Mouse (Mus musculus): ENCODE measurements around the gene Lce1a2.
"Not testable (repeated sequence)": the region's sequence is repeated elsewhere in the genome, so short reads cannot be mapped to it uniquely, and the experiment has no call there.

The Lce1a2 gene

DNA sequence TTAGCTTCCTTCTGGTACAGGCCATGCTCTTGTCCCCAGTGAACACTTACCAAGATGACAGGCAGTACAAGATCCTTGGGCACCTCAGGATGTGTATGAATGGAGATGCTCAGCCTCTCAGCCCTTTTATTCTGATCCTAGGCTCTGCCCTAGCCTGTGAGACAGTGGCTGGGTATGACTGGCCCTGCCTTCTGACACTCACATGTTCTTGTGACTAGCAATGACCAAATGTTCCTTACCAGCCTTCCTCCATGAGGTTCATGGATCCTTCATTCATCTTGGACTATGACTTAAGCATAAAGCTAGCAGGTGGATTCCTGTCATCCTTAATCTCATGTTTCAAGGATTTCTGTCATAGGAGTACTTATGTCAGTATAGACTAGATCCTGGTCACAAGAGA lies at the start of gene Lce1a2:
Gene Lce1a2, minus strand, starts transcription at position 101 of the 400 bp plus-strand sequence.
- DNase-seq (ENCODE audit: extremely low spot score, low read depth, low spot score), result no peak

GRCm38 (mm10) chr3:92715122-92715521 lies 45.0 kb upstream of the Lce1a2 start:
- no peak for DNase-seq (ENCODE audit: extremely low spot score, low read depth, low spot score)

DNA sequence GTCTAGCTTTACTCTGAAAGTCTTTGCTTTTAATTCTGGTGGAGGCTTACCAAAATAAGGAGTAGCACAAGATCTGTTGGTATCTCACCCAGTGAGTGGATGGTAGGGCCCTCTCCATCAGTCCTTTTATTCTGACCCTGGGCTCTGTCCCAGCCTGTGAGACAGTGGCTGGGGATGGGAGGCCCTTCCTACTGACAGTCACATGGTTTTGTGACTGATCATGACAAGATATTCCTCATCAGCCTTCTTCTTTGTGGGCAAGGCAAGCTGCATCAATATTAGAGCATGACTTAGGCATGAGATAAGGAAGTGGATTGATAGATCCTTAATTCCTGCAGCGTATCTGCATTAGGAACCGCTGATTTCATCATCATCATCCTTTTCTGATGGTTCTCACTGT lies 38.9 kb upstream of the Lce1a2 start, which contains the start of gene Lce1e:
Gene Lce1e, minus strand, starts transcription at position 101 of the 400 bp plus-strand sequence.
- DNase-seq (ENCODE audit: extremely low spot score, low read depth, low spot score), result no peak

DNA sequence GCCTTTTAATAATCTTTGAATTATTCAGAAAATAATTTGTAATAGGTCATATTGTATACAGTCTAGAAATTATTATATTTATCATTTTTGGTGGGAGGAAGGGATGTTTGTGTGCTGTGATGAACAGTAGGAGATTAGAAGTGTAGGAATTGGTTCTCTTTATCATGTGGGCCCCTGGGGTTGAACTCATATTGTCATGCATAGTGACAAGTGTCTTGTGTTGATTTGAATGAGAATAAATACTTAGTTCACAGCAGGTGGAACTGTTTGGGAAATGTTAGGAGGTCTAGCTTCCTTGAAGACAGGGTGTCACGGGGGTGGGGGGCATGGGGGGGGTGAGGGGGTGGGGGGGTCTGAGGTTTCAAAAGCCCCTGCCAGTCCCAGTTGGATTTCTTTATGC lies 24.5 kb upstream of the Lce1a2 start:
- no peak for DNase-seq (ENCODE audit: extremely low spot score, low read depth, low spot score)

- no peak for DNase-seq (ENCODE audit: extremely low spot score, low read depth, low spot score)
Measured at GRCm38 (mm10) chr3:92691688-92692087, 21.6 kb upstream of the Lce1a2 start.

DNA sequence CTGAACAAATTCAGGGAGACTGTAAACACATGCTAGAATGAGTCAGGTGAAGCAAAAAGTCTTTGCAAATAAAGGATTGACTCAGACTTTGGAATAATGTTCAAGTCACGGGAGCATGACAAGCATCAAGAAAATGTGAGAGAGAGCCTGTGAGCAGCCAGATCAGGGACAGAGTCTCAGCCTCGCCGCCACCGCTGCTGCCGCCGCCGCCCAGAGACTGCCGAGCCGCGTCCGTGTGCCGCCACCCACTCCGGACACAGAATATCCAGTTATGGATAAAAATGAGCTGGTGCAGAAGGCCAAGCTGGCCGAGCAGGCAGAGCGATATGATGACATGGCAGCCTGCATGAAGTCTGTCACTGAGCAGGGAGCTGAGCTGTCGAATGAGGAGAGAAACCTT lies 19.0 kb upstream of the Lce1a2 start:
- not testable (repeated sequence) for DNase-seq (ENCODE audit: extremely low spot score, low read depth, low spot score)

DNA sequence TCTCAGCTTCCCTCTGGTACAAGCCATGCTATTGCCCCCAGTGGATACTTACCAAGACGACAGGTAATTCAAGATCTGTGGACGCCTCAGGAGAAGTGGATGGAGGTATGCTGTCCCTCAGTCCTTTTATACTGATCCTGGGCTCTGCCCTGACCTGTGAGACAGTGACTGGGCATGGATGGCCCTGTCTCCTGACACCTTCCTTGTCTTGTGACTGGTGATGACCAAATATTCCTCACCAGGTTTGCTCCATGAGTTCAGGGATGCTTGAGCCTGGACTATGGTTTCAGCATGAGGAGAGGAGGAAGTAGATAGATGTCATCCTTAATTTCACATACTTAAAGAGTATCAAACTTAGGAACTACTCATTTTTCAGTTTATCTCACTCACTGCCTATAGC lies 17.0 kb upstream of the Lce1a2 start, which contains the start of gene Lce1d:
Gene Lce1d, minus strand, starts transcription at position 101 of the 400 bp plus-strand sequence.
- DNase-seq (ENCODE audit: extremely low spot score, low read depth, low spot score), result no peak

GRCm38 (mm10) chr3:92678947-92679346 lies 8.8 kb upstream of the Lce1a2 start, which contains the start of gene Lce1c:
Gene Lce1c, plus strand, starts transcription at chr3:92679247.
- DNase-seq (ENCODE audit: extremely low spot score, low read depth, low spot score), result no peak

DNA sequence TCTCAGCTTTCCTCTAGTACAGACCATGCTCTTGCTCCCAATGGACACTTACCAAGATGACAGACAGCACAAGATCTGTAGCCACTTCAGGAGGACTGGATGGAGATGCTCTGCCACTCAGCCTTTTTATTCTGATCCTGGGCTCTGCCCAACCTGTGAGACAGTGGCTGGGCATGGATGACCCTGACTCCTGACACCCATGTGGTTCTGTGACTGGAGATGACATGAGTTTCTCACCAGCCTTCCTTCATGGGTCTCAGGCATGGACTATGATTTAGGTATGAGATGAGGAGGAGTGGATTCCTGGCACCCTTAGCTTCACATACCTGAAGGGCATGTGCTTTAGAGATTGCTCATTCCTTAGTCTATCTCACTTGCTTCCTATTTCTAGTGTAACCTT lies 13.3 kb downstream of the Lce1a2 start, which contains the start of gene Lce1b:
Gene Lce1b, minus strand, starts transcription at position 101 of the 400 bp plus-strand sequence.
- DNase-seq (ENCODE audit: extremely low spot score, low read depth, low spot score), result no peak

GRCm38 (mm10) chr3:92648207-92648606 lies 21.9 kb downstream of the Lce1a2 start, which contains the start of gene Lce1a1:
Gene Lce1a1, minus strand, starts transcription at chr3:92648307.
- no peak for DNase-seq (ENCODE audit: extremely low spot score, low read depth, low spot score)

DNA sequence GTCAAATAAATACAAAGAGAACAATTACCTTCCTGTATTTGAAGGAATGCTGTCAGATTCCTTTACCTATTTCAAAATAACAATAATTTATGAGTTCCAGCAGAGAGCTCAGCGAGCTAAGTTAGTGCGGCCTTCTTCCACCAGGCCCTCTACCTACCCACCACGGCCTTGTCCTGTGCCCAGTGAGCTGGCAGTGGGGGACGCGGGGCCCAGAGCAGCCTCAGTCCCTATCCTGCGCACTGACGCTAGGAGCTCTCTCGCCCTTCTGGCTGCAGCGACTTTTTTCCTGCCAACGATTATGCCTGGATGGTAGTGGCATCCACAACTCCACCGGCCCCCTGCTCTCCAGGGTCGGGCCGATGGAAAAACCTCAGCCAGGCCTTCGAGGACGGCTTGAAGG lies 30.3 kb downstream of the Lce1a2 start:
- DNase-seq (ENCODE audit: extremely low spot score, low read depth, low spot score), result no peak

GRCm38 (mm10) chr3:92638653-92638991 lies 31.5 kb downstream of the Lce1a2 start:
- no peak for DNase-seq (ENCODE audit: extremely low spot score, low read depth, low spot score)

GRCm38 (mm10) chr3:92637745-92638652 lies 32.1 kb downstream of the Lce1a2 start:
- DNase-seq (ENCODE audit: extremely low spot score, low read depth, low spot score), result no peak

GRCm38 (mm10) chr3:92621560-92621959 lies 48.6 kb downstream of the Lce1a2 start, which contains the start of gene Lce6a:
Gene Lce6a, minus strand, starts transcription at chr3:92621660.
- no peak for DNase-seq (ENCODE audit: extremely low spot score, low read depth, low spot score)
